Mouse (Mus musculus) spleen, adult 2 months (tissue): ENCODE data around the gene Ccdc8.
A peak's percentile ranks its signal among the peaks of the same experiment; 100 is the strongest.

Experiments used
- CTCF ChIP-seq: fragments of 200-500 bp; IDR thresholded peaks from 2 replicates; pipeline ENCODE4 v1.5.1; 2011; ENCODE audit warnings: mild to moderate bottlenecking, inconsistent platforms; ENCODE audit not compliant: insufficient read depth, insufficient read length, insufficient replicate concordance; ENCODE audit errors: extremely low read depth
- POLR2A ChIP-seq: fragments of 200-500 bp; IDR thresholded peaks from 2 replicates; pipeline ENCODE4 v1.6.1; 2011; ENCODE audit warnings: low read depth, low read length, inconsistent platforms

- TF ChIP-seq POLR2A: no peak
- TF ChIP-seq CTCF: peak; percentile 90; the same call in 1 of the 2 replicates
These were observed 10.1 kb downstream of the Ccdc8 start for GRCm38 (mm10) chr7:17002375-17003195.
